Mouse (Mus musculus): ENCODE results near the gene Tns1. TPM values are rescaled to one million over a fixed set of nuclear protein-coding genes. Genes with fewer than 3 reads are reported as not detected.

Tns1 gene
- polyA plus RNA-seq, 1 experiment, result 15.1 TPM

DNA sequence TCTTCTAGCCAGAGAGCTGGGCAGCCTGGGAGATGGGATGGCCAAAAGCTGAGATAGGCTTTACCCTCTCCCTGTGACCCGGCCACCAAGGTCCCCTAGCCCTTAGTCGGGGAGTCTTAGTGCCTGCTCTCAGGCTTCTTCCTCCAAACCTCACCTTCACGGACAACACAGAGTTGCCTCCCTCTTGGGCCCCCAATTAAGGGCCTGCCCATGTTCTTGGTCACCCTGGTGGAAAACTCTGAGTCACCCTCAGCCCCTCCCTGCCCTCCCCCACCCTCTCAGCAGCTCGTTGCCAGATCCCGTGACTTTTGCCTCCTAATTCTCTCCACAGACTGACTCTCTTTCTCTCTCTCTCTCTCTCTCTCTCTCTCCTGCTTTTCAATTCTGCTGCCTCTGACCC lies 39.5 kb downstream of the Tns1 start:
- no peak for TF ChIP-seq CTCF (IDR thresholded peaks at IDR 0.05; ENCODE audit: borderline replicate concordance, extremely low read depth, insufficient read depth, insufficient read length)
- no peak for TF ChIP-seq POLR2A (IDR thresholded peaks at IDR 0.05; ENCODE audit: borderline replicate concordance, extremely low read depth, insufficient read depth, insufficient read length, poor library complexity, severe bottlenecking)
- DNase-seq (ENCODE audit: low read depth), result no peak

- TF ChIP-seq CTCF (IDR thresholded peaks at IDR 0.05; ENCODE audit: borderline replicate concordance, extremely low read depth, insufficient read depth, insufficient read length) (no peak), POLR2A (IDR thresholded peaks at IDR 0.05; ENCODE audit: borderline replicate concordance, extremely low read depth, insufficient read depth, insufficient read length, poor library complexity, severe bottlenecking) (no peak)
- DNase-seq (ENCODE audit: low read depth), result no peak
Measured at GRCm38 (mm10) chr1:74084065-74084705, 40.1 kb downstream of the Tns1 start.

DNA sequence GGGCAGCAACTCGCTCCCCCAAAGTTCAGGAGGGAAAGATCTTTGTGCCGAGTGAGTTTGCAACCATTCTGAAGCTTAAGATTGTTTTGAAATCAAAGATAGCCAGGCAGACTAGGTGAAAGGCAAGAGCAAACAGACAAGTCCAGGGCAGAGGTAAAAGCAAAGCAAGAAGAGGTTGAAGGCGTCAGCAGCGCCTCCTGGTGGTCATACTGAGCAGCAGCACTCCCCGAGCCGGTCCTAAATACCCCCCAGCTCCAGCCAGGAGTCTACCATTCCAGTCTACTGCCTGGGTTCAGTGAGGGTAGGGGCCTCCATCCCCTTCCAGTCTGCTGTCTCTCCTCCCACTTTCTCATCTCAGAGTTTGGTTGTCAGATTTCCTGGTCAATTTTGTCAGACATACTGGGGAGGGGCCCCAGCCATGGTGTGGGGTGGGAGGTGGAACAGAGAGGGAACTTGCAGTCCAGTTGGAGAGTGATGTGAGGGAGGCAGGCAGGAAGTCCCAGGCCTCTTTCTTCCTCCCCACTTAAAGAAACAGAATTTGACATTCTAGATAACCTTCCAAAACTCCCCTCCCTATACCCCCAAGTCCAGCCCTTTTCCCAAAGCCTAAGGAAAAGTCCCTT lies 41.3 kb downstream of the Tns1 start:
- TF ChIP-seq CTCF (IDR thresholded peaks at IDR 0.05; ENCODE audit: borderline replicate concordance, extremely low read depth, insufficient read depth, insufficient read length) (peak; percentile 86), POLR2A (IDR thresholded peaks at IDR 0.05; ENCODE audit: borderline replicate concordance, extremely low read depth, insufficient read depth, insufficient read length, poor library complexity, severe bottlenecking) (no peak)
- peak; percentile 51 for DNase-seq (ENCODE audit: low read depth)

DNA sequence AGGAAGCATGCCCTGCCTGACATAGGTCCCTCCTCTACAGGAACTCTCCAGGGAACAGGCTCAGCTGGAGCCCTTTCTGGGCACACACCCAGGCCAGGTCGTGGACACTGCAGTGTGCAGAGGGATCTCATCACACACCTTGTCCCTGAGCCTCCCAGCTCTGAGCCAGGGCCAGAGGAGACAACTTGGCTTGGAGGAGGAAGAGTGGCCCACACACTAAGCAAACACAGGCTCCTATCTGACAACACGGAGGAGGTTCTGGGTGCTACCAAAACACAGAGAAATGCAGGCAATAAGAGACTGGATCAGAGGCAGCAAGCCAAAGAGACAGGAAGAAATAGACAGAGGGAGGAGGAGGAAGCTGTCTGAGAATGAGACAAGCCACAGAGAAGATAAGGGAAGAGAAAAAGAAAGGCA lies 42.7 kb downstream of the Tns1 start:
- no peak for DNase-seq (ENCODE audit: low read depth)
- TF ChIP-seq POLR2A (IDR thresholded peaks at IDR 0.05; ENCODE audit: borderline replicate concordance, extremely low read depth, insufficient read depth, insufficient read length, poor library complexity, severe bottlenecking), result no peak
- TF ChIP-seq CTCF (IDR thresholded peaks at IDR 0.05; ENCODE audit: borderline replicate concordance, extremely low read depth, insufficient read depth, insufficient read length), result no peak

DNA sequence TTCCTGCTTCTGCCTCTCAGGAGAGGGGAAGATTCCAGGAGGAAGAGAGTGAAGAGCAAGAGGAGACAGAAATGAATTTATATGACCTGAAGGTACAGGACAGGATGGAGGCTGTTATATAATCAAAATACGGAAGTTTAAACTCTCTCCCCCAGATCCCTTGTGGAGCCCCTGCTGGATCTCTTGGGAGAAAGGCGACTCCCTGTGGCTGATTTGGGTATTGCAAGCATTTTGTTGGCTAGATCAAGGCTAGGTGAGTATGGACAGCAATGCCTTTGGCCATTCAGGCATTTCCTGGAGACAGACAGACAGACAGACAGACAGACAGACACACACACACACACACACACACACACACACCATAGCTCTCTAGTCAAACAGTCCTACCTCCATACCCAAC lies 46.9 kb downstream of the Tns1 start:
- peak; percentile 65 for DNase-seq (ENCODE audit: low read depth)

DNA sequence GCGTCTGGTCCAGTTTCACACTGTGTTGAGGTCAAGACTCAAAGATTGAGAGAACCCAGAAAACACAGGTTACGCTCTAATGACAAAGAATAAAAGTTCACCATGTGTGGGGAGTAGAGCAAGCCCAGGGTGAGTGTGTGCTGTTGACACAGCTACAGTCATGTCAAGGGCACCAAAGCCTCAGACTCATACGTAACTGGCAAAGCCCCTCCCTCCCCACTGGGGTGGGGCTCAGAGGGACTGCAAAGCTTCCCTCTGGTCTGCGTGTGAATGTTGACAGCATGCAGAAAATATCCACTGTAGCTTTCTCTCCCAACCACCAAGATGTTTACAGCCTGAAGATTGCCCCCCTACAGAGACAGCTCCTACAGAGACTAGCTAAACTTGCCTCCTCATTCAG lies 48.0 kb downstream of the Tns1 start:
- DNase-seq (ENCODE audit: low read depth), result no peak
- TF ChIP-seq CTCF (IDR thresholded peaks at IDR 0.05; ENCODE audit: borderline replicate concordance, extremely low read depth, insufficient read depth, insufficient read length) (no peak), POLR2A (IDR thresholded peaks at IDR 0.05; ENCODE audit: borderline replicate concordance, extremely low read depth, insufficient read depth, insufficient read length, poor library complexity, severe bottlenecking) (no peak)

More for the DNA sequence above, 46.9 kb downstream of the Tns1 start:
- TF ChIP-seq POLR2A (IDR thresholded peaks at IDR 0.05; ENCODE audit: borderline replicate concordance, extremely low read depth, insufficient read depth, insufficient read length, poor library complexity, severe bottlenecking) (no peak), CTCF (IDR thresholded peaks at IDR 0.05; ENCODE audit: borderline replicate concordance, extremely low read depth, insufficient read depth, insufficient read length) (peak; percentile 73; the same call in 1 of the 2 replicates)

- TF ChIP-seq POLR2A (IDR thresholded peaks at IDR 0.05; ENCODE audit: borderline replicate concordance, extremely low read depth, insufficient read depth, insufficient read length, poor library complexity, severe bottlenecking), result no peak
- no peak for DNase-seq (ENCODE audit: low read depth)
Measured at GRCm38 (mm10) chr1:74074693-74075485, 49.4 kb downstream of the Tns1 start.

- DNase-seq (ENCODE audit: low read depth), result no peak
- TF ChIP-seq POLR2A (IDR thresholded peaks at IDR 0.05; ENCODE audit: borderline replicate concordance, extremely low read depth, insufficient read depth, insufficient read length, poor library complexity, severe bottlenecking) (no peak), CTCF (IDR thresholded peaks at IDR 0.05; ENCODE audit: borderline replicate concordance, extremely low read depth, insufficient read depth, insufficient read length) (no peak)
Measured at GRCm38 (mm10) chr1:74073791-74074190, 50.5 kb downstream of the Tns1 start.

- TF ChIP-seq POLR2A (IDR thresholded peaks at IDR 0.05; ENCODE audit: borderline replicate concordance, extremely low read depth, insufficient read depth, insufficient read length, poor library complexity, severe bottlenecking) (no peak), CTCF (IDR thresholded peaks at IDR 0.05; ENCODE audit: borderline replicate concordance, extremely low read depth, insufficient read depth, insufficient read length) (no peak)
- no peak for DNase-seq (ENCODE audit: low read depth)
Measured at GRCm38 (mm10) chr1:74070745-74071144, 53.5 kb downstream of the Tns1 start.

DNA sequence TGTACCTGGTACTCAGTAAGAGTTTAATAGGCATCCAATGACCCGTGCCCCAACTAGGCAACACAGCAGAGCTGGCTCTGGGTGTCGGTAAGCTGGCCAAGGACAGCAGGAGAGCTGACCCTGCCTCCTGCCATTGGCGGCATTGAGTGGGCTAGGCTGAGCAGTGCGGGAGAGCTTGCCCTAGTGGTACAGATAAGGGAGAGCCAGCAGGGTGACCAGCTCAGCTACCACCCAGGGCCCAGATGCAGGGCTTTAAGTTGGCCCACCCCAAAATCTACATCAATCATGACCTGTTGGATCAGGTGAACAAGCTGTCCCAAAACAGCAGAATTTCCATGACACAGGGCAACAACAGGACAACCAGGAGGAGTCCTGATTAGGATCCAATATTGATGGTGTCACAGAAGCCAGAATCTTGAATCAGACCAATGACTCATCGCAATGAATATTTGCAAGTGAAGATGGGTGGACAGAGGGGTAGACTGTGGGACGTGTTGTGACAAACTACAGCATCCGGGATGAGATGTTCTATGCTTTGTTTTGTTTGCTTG lies 54.2 kb downstream of the Tns1 start:
- DNase-seq (ENCODE audit: low read depth), result no peak
- no peak for TF ChIP-seq CTCF (IDR thresholded peaks at IDR 0.05; ENCODE audit: borderline replicate concordance, extremely low read depth, insufficient read depth, insufficient read length)
- no peak for TF ChIP-seq POLR2A (IDR thresholded peaks at IDR 0.05; ENCODE audit: borderline replicate concordance, extremely low read depth, insufficient read depth, insufficient read length, poor library complexity, severe bottlenecking)

GRCm38 (mm10) chr1:74069085-74069835 lies 55.0 kb downstream of the Tns1 start:
- no peak for DNase-seq (ENCODE audit: low read depth)

More at GRCm38 (mm10) chr1:74069085-74069835, 55.0 kb downstream of the Tns1 start:
- TF ChIP-seq POLR2A (IDR thresholded peaks at IDR 0.05; ENCODE audit: borderline replicate concordance, extremely low read depth, insufficient read depth, insufficient read length, poor library complexity, severe bottlenecking) (no peak), CTCF (IDR thresholded peaks at IDR 0.05; ENCODE audit: borderline replicate concordance, extremely low read depth, insufficient read depth, insufficient read length) (no peak)
